Mouse (Mus musculus): ENCODE measurements around the gene Bcl7c. TPM values are rescaled to one million over a fixed set of nuclear protein-coding genes. Genes with fewer than 3 reads are reported as not detected.
"Not testable (repeated sequence)": the region's sequence is repeated elsewhere in the genome, so short reads cannot be mapped to it uniquely, and the experiment has no call there.

The Bcl7c gene
- polyA plus RNA-seq, 1 experiment, result 132 TPM

- Histone ChIP-seq H3K4me3 (ENCODE audit: insufficient read depth, poor library complexity, severe bottlenecking) (no peak overlapping the region), H3K79me2 (ENCODE audit: control insufficient read depth, insufficient read depth) (no peaks in the 10 kb centered on the region), H3K79me3 (ENCODE audit: low read depth) (no peaks in the 10 kb centered on the region), H3ac (ENCODE audit: control insufficient read depth, insufficient read length, low read depth) (no peak overlapping the region), H3K36me3 (ENCODE audit: control insufficient read depth, insufficient read depth) (peaks cover 14% of the 10 kb centered on the region), H3K27me3 (ENCODE audit: control insufficient read depth, insufficient read depth, insufficient read length) (no peaks in the 10 kb centered on the region)
- TF ChIP-seq MAX (IDR thresholded peaks at IDR 0.05) (no peak), USF1 (IDR thresholded peaks at IDR 0.05; ENCODE audit: low read depth) (peak; percentile 65)
Measured at GRCm38 (mm10) chr7:127698986-127699385, 9.7 kb downstream of the Bcl7c start.

- H3K27me3 ChIP-seq (ENCODE audit: control insufficient read depth, insufficient read depth, insufficient read length); H3ac ChIP-seq (ENCODE audit: control insufficient read depth, insufficient read length, low read depth); H3K79me2 ChIP-seq (ENCODE audit: control insufficient read depth, insufficient read depth); H3K79me3 ChIP-seq (ENCODE audit: low read depth); H3K4me3 ChIP-seq (ENCODE audit: insufficient read depth, poor library complexity, severe bottlenecking); H3K36me3 ChIP-seq (ENCODE audit: control insufficient read depth, insufficient read depth): not testable (repeated sequence)
Measured at GRCm38 (mm10) chr7:127693730-127694129, 15.0 kb downstream of the Bcl7c start.

GRCm38 (mm10) chr7:127693290-127693689, 15.4 kb downstream of the Bcl7c start:
- H3ac ChIP-seq (ENCODE audit: control insufficient read depth, insufficient read length, low read depth), result no peak overlapping the region
- no peaks in the 10 kb centered on the region for H3K79me3 ChIP-seq (ENCODE audit: low read depth)
- H3K79me2 ChIP-seq (ENCODE audit: control insufficient read depth, insufficient read depth), result no peaks in the 10 kb centered on the region
- no peak overlapping the region for H3K4me3 ChIP-seq (ENCODE audit: insufficient read depth, poor library complexity, severe bottlenecking)
- TF ChIP-seq CEBPB (IDR thresholded peaks at IDR 0.05; ENCODE audit: low read depth), result no peak
- TF ChIP-seq CTCF (IDR thresholded peaks at IDR 0.05; ENCODE audit: control insufficient read depth, insufficient read depth, insufficient read length), result no peak
- no peak for TF ChIP-seq USF1 (IDR thresholded peaks at IDR 0.05; ENCODE audit: low read depth)
- no peak for TF ChIP-seq FOSL1 (IDR thresholded peaks at IDR 0.05; ENCODE audit: insufficient read depth, low read length, poor library complexity, severe bottlenecking)
- no peak for TF ChIP-seq MYOG (IDR thresholded peaks at IDR 0.05; ENCODE audit: control insufficient read depth, extremely low read depth, insufficient read length)
- TF ChIP-seq MAX (IDR thresholded peaks at IDR 0.05), result no peak
- H3K27me3 ChIP-seq (ENCODE audit: control insufficient read depth, insufficient read depth, insufficient read length), result no peaks in the 10 kb centered on the region
- H3K36me3 ChIP-seq (ENCODE audit: control insufficient read depth, insufficient read depth), result no peaks in the 10 kb centered on the region

GRCm38 (mm10) chr7:127691221-127691989, 17.3 kb downstream of the Bcl7c start:
- Histone ChIP-seq H3K79me3 (ENCODE audit: low read depth) (no peaks in the 10 kb centered on the region), H3K36me3 (ENCODE audit: control insufficient read depth, insufficient read depth) (no peaks in the 10 kb centered on the region), H3K27me3 (ENCODE audit: control insufficient read depth, insufficient read depth, insufficient read length) (no peaks in the 10 kb centered on the region), H3K4me3 (ENCODE audit: insufficient read depth, poor library complexity, severe bottlenecking) (no peak overlapping the region), H3K79me2 (ENCODE audit: control insufficient read depth, insufficient read depth) (no peaks in the 10 kb centered on the region), H3ac (ENCODE audit: control insufficient read depth, insufficient read length, low read depth) (peak overlapping the region; percentile 56)
- no peak for TF ChIP-seq MYOD1 (IDR thresholded peaks at IDR 0.05; ENCODE audit: control insufficient read depth, insufficient read length, low read depth)
- TF ChIP-seq CEBPB (IDR thresholded peaks at IDR 0.05; ENCODE audit: low read depth), result no peak
- peak; percentile 60 for TF ChIP-seq MAX (IDR thresholded peaks at IDR 0.05)

- Histone ChIP-seq H3K36me3 (ENCODE audit: control insufficient read depth, insufficient read depth) (no peaks in the 10 kb centered on the region), H3K79me3 (ENCODE audit: low read depth) (no peaks in the 10 kb centered on the region), H3K4me3 (ENCODE audit: insufficient read depth, poor library complexity, severe bottlenecking) (no peak overlapping the region), H3K27me3 (ENCODE audit: control insufficient read depth, insufficient read depth, insufficient read length) (no peaks in the 10 kb centered on the region), H3K79me2 (ENCODE audit: control insufficient read depth, insufficient read depth) (no peaks in the 10 kb centered on the region), H3ac (ENCODE audit: control insufficient read depth, insufficient read length, low read depth) (no peak overlapping the region)
- no peak for TF ChIP-seq USF1 (IDR thresholded peaks at IDR 0.05; ENCODE audit: low read depth)
Measured at GRCm38 (mm10) chr7:127689626-127690280, 19.0 kb downstream of the Bcl7c start.

GRCm38 (mm10) chr7:127688935-127689334, 19.8 kb downstream of the Bcl7c start:
- Histone ChIP-seq H3K79me3 (ENCODE audit: low read depth) (no peaks in the 10 kb centered on the region), H3K36me3 (ENCODE audit: control insufficient read depth, insufficient read depth) (no peaks in the 10 kb centered on the region), H3K27me3 (ENCODE audit: control insufficient read depth, insufficient read depth, insufficient read length) (no peaks in the 10 kb centered on the region), H3K79me2 (ENCODE audit: control insufficient read depth, insufficient read depth) (no peaks in the 10 kb centered on the region), H3K4me3 (ENCODE audit: insufficient read depth, poor library complexity, severe bottlenecking) (no peak overlapping the region), H3ac (ENCODE audit: control insufficient read depth, insufficient read length, low read depth) (no peak overlapping the region)
- TF ChIP-seq MYOG (IDR thresholded peaks at IDR 0.05; ENCODE audit: control insufficient read depth, extremely low read depth, insufficient read length), result no peak
- TF ChIP-seq MAX (IDR thresholded peaks at IDR 0.05), result no peak
- no peak for TF ChIP-seq FOSL1 (IDR thresholded peaks at IDR 0.05; ENCODE audit: insufficient read depth, low read length, poor library complexity, severe bottlenecking)
- no peak for TF ChIP-seq CTCF (IDR thresholded peaks at IDR 0.05; ENCODE audit: control insufficient read depth, insufficient read depth, insufficient read length)
- TF ChIP-seq USF1 (IDR thresholded peaks at IDR 0.05; ENCODE audit: low read depth), result no peak
- TF ChIP-seq CEBPB (IDR thresholded peaks at IDR 0.05; ENCODE audit: low read depth), result no peak
- TF ChIP-seq MYOD1 (IDR thresholded peaks at IDR 0.05; ENCODE audit: control insufficient read depth, insufficient read length, low read depth), result no peak

Data from C2C12 (cell line).